Mouse (Mus musculus) heart, embryonic 15.5 days (tissue): ENCODE data around the gene Eif2ak3. TPM values are rescaled to one million over a fixed set of nuclear protein-coding genes. Genes with fewer than 3 reads are reported as not detected.

Experiments
- polyA plus RNA-seq: library from polyadenylated mRNA; unstranded; fragments of >200 nt; fragmentation: Nextera tagmentation; extraction: Ambion mirVana; gene quantifications from 2 replicates; pipeline ENCODE4 v1.2.1, GENCODE M21; 2015

Eif2ak3 gene
- polyA plus RNA-seq, 1 experiment from 2014 or later: 5.2 TPM

Other genes starting within 250 kb of the Eif2ak3 start
- gene Rpia, start 52.3 kb upstream of the Eif2ak3 start, polyA plus RNA-seq: 1.1 and 1.4 TPM in 2 replicates
- not detected in 2 replicates for gene Tex37, start 74.4 kb downstream of the Eif2ak3 start, polyA plus RNA-seq
- not detected in 2 replicates for gene Foxi3, start 112.0 kb downstream of the Eif2ak3 start, polyA plus RNA-seq